Mouse (Mus musculus) right cerebral cortex, postnatal 36 days (tissue): ENCODE data around the gene Pid1.
"Not testable (repeated sequence)": the region's sequence is repeated elsewhere in the genome, so short reads cannot be mapped to it uniquely, and the experiment has no call there.

ENCODE experiments used
- DNase-seq, 2 experiments: peaks; one replicate each; pipeline ENCODE4 v3.0.0; 2022; ENCODE audit warnings: low spot score in 2 of 2, mixed read lengths in 1 of 2

Gene Pid1

DNA sequence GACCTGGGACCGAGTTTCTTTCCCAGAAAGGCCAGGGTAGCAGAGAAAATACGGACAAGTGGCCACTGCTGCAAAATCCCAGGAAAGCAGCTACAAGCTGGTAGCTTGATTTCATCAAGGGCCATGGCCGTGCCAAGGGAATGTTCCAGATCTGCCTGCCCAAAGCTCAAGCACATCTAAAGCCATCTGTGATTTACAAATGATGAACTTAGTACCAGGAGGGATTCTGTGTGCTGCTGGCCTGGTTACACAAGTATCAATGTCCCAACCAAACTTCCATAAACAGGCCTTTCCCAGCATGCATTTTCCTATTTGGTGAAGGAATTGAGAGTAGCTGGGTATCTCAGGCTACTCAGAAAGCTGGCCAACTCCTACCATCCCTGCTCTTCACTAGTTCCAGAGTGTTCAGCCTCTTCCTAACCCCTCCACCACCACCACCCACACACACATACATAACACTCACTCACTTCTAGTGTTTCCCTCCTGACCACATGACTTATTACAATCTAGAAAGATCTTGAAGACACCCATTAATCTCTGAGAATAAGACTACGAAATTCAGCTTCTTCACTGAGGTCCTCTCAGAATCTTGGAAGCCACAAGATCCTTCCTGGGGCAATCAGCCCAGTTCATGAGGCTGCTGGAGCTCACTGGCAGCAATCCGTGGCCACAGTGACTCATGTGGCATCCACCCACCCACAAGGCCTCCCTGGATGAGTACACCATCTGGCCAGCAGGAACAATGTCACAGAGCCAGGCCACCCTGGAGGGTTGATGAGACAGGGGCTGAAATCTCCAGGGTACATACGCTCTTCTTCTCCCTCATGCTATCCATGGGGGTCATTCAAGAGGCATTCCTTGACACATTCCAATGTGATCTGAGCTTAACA lies 4.1 kb downstream of the Pid1 start:
- DNase-seq = no peak

DNA sequence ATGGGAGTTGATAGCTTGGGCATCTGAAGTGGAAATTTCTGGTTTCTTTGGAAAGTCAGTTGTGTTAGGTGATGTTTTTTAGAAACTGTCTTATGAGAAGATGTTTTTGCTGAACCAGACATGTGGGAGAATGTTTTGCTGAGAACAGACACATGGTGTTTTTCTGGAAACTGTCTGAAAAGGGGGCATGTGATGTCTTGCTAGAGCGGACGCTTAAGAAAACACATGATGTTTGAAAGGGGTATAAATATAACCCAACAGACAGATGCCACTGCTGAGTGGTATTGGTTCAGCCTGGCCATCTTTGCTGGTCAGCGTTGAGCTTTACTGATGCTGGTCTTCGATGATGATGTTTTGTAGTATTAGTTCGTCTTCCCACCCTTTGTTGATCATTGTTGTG lies 6.8 kb downstream of the Pid1 start:
- no peak for DNase-seq

GRCm38 (mm10) chr1:84350262-84350661 lies 13.7 kb downstream of the Pid1 start:
- no peak for DNase-seq

GRCm38 (mm10) chr1:84347796-84348476 lies 16.0 kb downstream of the Pid1 start:
- no peak for DNase-seq

- not testable (repeated sequence) for DNase-seq
Measured at GRCm38 (mm10) chr1:84332797-84333196, 31.2 kb downstream of the Pid1 start.

GRCm38 (mm10) chr1:84331861-84332260 lies 32.1 kb downstream of the Pid1 start:
- DNase-seq = not testable (repeated sequence)

DNA sequence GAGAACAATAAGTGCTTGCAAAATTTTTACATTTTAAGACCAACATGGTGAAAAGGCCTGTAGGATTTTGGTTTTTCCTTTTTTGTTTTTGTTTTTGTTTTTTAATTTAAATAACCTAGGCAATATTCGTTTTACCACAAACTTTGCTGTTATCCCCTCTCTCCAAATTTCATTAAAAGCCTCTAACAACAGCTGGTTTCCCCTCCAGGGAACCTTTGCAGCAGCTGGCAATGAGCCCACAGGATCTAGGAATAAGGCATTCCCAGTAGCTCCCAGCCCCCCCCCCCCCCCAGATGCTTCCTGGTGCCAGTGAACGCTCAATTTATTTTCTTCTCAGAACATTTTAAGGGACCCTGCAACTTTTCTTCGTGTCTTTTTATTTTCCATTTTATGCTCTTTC lies 38.7 kb downstream of the Pid1 start:
- DNase-seq = no peak

DNA sequence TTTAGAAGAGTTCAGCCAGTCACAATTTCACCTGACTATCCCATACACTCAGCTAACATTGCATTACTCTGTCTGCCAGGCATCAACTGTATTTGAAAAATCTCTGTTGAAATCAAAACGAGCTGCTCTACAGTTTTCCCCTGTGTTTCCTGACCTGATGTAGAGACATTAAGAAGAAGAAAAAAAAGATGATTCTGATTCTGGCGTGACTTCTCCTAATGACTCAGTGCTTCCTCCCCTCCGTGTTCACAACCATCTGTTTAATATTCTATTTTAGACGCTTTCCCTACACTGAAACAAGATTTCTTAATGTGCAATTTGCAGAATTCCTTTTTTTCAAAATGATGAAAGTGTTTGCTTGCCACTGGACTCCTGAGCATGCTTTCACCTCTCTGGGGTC lies 42.7 kb downstream of the Pid1 start:
- no peak for DNase-seq

DNA sequence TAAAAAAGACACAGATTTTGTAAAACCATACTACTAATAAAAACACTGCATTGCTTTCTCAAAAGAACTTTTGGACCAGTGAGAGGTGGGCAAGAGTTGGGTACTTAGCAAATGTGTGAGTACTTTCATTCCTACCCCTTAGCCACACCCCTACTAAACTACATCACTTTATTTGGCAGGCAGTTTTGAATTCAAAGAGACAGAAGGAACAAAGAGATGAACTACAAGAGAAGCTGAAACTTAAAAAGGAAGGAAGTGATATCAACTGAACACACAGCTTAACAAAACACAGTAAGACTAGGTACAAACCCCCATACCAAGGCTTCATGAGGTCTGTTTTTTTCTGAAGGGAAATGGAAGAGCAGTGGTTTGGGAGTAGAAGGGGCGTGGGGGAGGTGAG lies 45.4 kb downstream of the Pid1 start:
- DNase-seq = no peak

- DNase-seq = no peak
Measured at GRCm38 (mm10) chr1:84317827-84318226, 46.2 kb downstream of the Pid1 start.

DNA sequence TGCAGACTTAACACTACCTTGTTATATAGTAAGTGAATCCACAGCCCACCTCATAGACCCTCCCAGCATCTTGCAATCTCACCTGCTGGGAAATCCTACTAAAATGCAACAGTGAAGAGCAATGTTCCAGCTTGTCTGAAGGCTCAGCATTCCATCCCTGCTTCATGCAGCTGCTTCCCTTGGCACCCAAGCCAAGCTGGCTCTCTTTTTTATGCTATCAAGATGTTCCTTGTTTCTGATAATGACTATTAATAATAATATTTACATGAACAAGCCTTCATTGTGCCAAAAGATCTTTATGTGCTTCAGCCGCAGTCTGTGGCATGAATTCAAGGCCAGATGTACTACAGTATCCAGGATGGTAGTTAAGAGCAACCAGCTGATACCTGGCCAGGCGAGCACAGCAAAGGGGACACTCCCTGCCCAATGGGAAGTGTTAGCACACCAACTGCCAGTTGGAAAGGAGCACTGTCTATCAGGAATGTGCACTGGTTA lies 54.0 kb downstream of the Pid1 start:
- DNase-seq = no peak

GRCm38 (mm10) chr1:84305713-84306421 lies 58.1 kb downstream of the Pid1 start:
- no peak for DNase-seq

DNA sequence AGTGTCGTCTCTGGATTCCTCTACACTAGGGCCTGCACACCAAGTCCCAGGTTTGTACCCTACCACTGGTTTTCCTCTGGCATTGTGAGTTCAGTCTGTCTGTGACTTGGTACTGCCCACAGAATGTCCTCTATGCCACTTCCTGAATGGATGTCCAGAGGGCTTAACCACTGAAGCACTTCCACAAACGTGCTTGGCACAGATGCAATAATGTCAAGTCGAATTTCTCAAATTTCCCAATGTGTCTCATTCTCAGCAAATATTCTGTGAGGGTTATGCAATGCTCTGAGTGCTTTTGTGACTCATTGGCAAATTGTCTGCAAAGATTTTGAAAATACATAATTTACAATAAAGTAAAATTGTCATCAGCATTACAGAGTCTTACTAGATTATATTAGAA lies 61.2 kb downstream of the Pid1 start:
- DNase-seq = no peak

- no peak for DNase-seq
Measured at GRCm38 (mm10) chr1:84299719-84300118, 64.3 kb downstream of the Pid1 start.

- peak; percentile 23 to 40 for DNase-seq
Measured at GRCm38 (mm10) chr1:84286682-84287111, 77.3 kb downstream of the Pid1 start.

DNA sequence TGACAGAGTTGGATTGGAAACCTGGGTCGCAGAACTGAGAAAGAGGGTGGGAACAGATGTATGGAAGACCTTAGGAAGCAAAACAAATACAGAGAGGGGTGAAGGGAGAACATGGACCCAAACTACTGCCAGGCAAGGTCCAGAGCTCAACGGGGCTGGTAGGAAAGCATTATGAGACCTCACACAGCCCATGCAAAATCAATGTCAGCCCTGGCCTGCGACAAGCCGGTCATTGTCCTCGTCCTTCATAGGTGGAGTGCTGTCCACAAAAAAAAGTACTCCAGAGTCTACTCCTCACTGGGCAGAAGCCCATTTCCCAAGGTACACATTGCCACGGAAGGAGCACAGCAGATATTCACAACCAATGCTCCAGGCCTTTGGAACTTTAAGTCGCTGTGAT lies 78.4 kb downstream of the Pid1 start:
- no peak for DNase-seq

GRCm38 (mm10) chr1:84284293-84285068 lies 79.5 kb downstream of the Pid1 start:
- DNase-seq = peak; percentile 25 to 40

DNA sequence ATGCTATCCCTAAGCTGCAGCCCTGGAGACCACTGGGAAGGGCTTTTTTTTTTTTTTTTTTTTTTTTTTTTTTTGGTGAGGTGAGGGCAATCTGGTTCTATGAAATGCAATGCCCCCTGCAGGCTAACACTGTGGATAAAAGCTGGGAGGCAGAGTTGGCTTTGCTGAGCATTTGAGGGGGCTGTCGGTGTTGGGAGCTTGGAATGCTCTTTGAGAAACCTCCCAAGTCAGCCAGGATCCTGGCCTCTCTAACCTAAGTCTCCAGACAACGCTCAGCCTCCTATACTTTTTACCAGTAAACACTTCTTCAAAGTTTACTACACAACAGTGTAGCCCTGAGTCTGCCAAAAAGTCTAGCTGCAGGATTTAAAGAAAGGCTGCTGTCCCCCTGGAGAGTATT lies 80.9 kb downstream of the Pid1 start:
- no peak for DNase-seq

DNA sequence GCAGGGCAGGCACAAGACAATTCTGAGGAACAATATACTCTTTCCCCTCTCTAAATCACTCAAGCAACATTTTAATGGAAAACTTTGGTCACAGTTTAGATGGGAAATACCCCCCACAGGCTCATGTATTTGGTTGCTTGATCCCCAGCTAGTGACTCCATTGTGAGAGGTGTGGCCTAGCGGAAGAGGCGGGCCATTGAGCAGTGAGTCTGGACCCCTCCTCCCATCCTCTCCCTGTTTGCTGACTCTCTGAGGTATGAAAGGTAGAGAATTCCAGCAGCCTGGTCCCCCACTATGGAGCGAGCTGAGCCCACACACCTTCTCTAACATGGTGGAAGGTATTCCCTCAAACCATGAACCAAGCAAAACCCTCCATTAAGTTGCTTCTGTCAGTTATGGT lies 83.8 kb downstream of the Pid1 start:
- no peak for DNase-seq

DNA sequence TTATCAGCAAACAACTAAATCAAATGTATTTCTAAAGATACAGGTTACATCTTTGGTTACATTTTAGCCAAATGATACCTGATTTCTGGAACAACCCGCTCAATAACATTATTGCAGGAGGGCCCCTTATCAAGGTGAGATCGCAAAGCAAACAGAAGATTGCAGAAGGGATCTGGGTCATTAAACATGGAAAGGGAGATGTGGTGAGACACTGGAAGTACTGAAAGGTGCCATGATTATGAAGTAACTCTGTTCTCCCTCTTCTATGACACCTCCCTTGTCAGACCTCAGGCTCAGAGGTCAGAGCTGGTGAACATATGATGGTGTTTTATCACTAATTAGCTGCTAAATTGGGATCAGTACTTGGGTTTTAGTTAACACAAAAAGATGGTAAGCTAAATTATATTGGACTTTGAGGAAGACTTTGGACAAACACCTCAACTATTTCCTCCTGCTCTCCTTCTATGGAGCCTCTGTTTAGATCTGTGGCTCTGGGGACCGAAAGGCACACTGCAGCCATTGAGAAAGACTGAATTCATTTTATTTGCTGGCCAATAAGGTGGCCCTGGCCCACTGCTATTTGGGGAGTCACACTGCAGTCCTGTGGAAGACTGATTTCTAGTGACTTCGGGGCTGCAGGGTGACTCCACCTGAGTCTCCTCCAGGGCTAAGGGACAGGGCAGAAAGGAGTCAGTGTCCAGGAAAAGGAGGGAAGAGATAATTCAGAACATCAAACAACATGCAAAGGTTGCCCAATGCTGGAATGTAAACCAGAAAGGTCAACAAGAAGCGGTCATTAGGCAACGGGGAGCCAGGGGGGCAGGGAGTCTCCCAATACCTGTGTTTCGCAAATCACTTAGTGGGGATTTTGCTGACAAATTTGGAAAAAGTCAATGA lies 85.4 kb downstream of the Pid1 start:
- no peak for DNase-seq
